8 mouse cellular contexts compared by ENCODE assay signal in the genomic region with DNA sequence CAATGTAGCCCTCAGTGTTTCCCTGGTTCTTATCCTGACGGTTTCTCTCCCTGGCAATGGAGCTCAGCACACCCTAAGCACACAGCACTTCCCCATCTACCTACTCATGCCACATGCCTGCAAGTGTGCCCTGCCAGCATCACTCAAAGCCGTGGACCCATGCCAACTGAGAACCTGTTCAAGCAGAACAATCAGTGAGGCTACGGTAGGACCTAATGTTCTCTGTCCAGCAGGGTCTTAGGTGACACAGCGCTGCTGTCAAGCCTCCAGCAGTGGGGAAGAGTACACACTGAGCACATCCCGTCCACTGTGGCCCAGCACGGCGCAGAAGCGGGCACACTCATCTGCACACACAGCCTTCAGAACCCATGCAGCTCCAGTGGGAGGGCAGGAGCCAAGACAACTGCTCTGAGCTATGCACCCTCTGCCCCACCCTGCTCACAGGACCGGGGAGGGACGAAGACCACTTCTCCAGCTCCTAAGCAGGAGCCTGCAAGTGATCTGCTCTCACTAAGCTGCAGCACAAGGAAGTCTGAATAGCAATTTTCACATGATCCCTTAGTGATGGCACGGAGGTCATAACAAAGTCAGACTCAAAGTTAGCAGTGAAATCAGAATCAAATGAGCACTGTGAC. TPM values are rescaled to one million over a fixed set of nuclear protein-coding genes. Genes with fewer than 3 reads are reported as not detected.
DNase-seq lines count a peak whose midpoint lies in the region; ATAC-seq and TF ChIP-seq lines count a peak whose summit lies in the region.

No protein-coding gene starts in this region.

- DNase-seq in left cerebral cortex, postnatal 4 days: peak; percentile 90
- no peak for DNase-seq in left cerebral cortex, adult 11 months (ENCODE audit: low spot score)
- peak; percentile 84 for DNase-seq in cerebellum, adult 9-11 months
- peak; percentile 79 to 84 for DNase-seq in heart, postnatal 10 days
- peak; percentile 73 for DNase-seq in lung, postnatal 0 days (ENCODE audit: low spot score)
- no peak for DNase-seq in left cerebral cortex, adult 8-10 months (ENCODE audit: low spot score in 2 of 2)
- no peak for DNase-seq in left cerebral cortex, postnatal 36 days (ENCODE audit: low spot score in 2 of 2)

- TF ChIP-seq CTCF in lung, postnatal 0 days (IDR thresholded peaks at IDR 0.05): no peak

- no peak overlapping the region for H3K4me2 ChIP-seq in lung, postnatal 0 days (replicated peaks; ENCODE audit: low read depth, low read length)
- H3K4me2 ChIP-seq in midbrain, embryonic 15.5 days: no peak overlapping the region

- H3K9ac ChIP-seq in lung, postnatal 0 days (replicated peaks; ENCODE audit: low read depth): no peak overlapping the region
- H3K9ac ChIP-seq in midbrain, embryonic 15.5 days: no peak overlapping the region

- no peaks in the 10 kb centered on the region for H3K4me1 ChIP-seq in lung, postnatal 0 days (ENCODE audit: insufficient read depth, low read depth, low read length)
- no peaks in the 10 kb centered on the region for H3K4me1 ChIP-seq in midbrain, embryonic 15.5 days

- peak; percentile 78 for ATAC-seq in lung, postnatal 0 days
- ATAC-seq in midbrain, embryonic 15.5 days (replicated peaks): no peak

- H3K27me3 ChIP-seq in lung, postnatal 0 days (replicated peaks; ENCODE audit: insufficient read depth, low read length): no peaks in the 10 kb centered on the region
- no peaks in the 10 kb centered on the region for H3K27me3 ChIP-seq in midbrain, embryonic 15.5 days (replicated peaks)

- intact Hi-C loops in left cerebral cortex, postnatal 4 days (cut with DNase I): no loop called here
- intact Hi-C loops in heart, postnatal 10 days (cut with DNase I): loop anchor here (5.0 kb wide), 2 partner anchors 37 to 167 kb away; no protein-coding TSS in a partner anchor
- intact Hi-C loops in left cerebral cortex, postnatal 36 days (cut with DNase I): no loop called here

- 64% methylated on average over 11 of the region's 11 CpGs for WGBS in lung, postnatal 0 days
- WGBS in midbrain, embryonic 15.5 days: 89% methylated on average over 11 of the region's 11 CpGs

- no peak for TF ChIP-seq EP300 in lung, postnatal 0 days (IDR thresholded peaks at IDR 0.05)

- no peaks in the 10 kb centered on the region for H3K9me3 ChIP-seq in lung, postnatal 0 days (ENCODE audit: low read length)
- no peaks in the 10 kb centered on the region for H3K9me3 ChIP-seq in midbrain, embryonic 15.5 days

- H3K27ac ChIP-seq in lung, postnatal 0 days (ENCODE audit: low read length): no peak overlapping the region
- H3K27ac ChIP-seq in midbrain, embryonic 15.5 days: no peak overlapping the region

- H3K4me3 ChIP-seq in lung, postnatal 0 days (ENCODE audit: low read depth, low read length): no peak overlapping the region
- no peak overlapping the region for H3K4me3 ChIP-seq in midbrain, embryonic 15.5 days

- H3K36me3 ChIP-seq in lung, postnatal 0 days (ENCODE audit: insufficient read depth, low read length): peaks cover 25% of the 10 kb centered on the region
- peaks cover 25% of the 10 kb centered on the region for H3K36me3 ChIP-seq in midbrain, embryonic 15.5 days (replicated peaks)

RNA-seq across cellular contexts. Expression of gene Sec31a, which starts 46.1 kb away (rescaled TPM):
- total RNA-seq in left cerebral cortex, postnatal 4 days (2021): 100 to 1,000 TPM; 104 to 115 TPM
- total RNA-seq in heart, postnatal 10 days (2021): 100 to 1,000 TPM; 144 to 150 TPM
- 94.8 and 96.3 TPM in 2 replicates for polyA plus RNA-seq in lung, postnatal 0 days (2015; fragmentation: Nextera tagmentation; extraction: Ambion mirVana)
- 101 and 102 TPM in 2 replicates for polyA plus RNA-seq in midbrain, embryonic 15.5 days (2015; fragmentation: Nextera tagmentation; extraction: Ambion mirVana)
- total RNA-seq in left cerebral cortex, adult 8-10 months (2022): 100 to 1,000 TPM; 107 to 120 (median 115) TPM
- 100 to 1,000 TPM; 115 to 121 TPM for total RNA-seq in left cerebral cortex, postnatal 36 days (2021)

Comparison
In these comparisons a context has a peak if more than half of its experiments do, and no peak if none do; other contexts are left out.
1. DNase-seq: peak in left cerebral cortex, postnatal 4 days (single experiment), cerebellum, adult 9-11 months (single experiment), heart, postnatal 10 days (2 of 2) and lung, postnatal 0 days (single experiment); none in left cerebral cortex, adult 11 months (single experiment), left cerebral cortex, adult 8-10 months (0 of 2) and left cerebral cortex, postnatal 36 days (0 of 2).